Mouse (Mus musculus): ENCODE measurements around the gene Apoc1.

- TF ChIP-seq CTCF (IDR thresholded peaks at IDR 0.05; ENCODE audit: borderline replicate concordance, insufficient read depth, low read depth, low read length) (no peak), POLR2A (IDR thresholded peaks at IDR 0.05; ENCODE audit: borderline replicate concordance, insufficient read depth, low read length) (no peak)
Observed at GRCm38 (mm10) chr7:19695881-19696280, 3.4 kb upstream of the Apoc1 start.

Data from cerebellum, adult 2 months (tissue).